Mouse (Mus musculus) kidney, embryonic 15.5 days (tissue): ENCODE measurements around the gene Gm21411. TPM values are rescaled to one million over a fixed set of nuclear protein-coding genes. Genes with fewer than 3 reads are reported as not detected.
A peak's percentile ranks its signal among the peaks of the same experiment; 100 is the strongest.
"Not testable (repeated sequence)": the region's sequence is repeated elsewhere in the genome, so short reads cannot be mapped to it uniquely, and the experiment has no call there.

ENCODE experiments used
- ATAC-seq: fragments of 200-750 bp; cut with Nextera tagmentation; replicated peaks from 2 replicates; pipeline ENCODE4 v1.8.0; 2017; ENCODE audit warnings: moderate TSS enrichment; ENCODE audit not compliant: low FRiP score
- H3K27ac ChIP-seq: fragments of 300-500 bp; sonication (generic); 2 replicates; pipeline ENCODE4 v1.5.1; 2015; ENCODE audit warnings: mild to moderate bottlenecking, inconsistent platforms
- H3K27me3 ChIP-seq: fragments of 300-500 bp; sonication (generic); 2 replicates; pipeline ENCODE4 v1.6.1; 2015; ENCODE audit warnings: inconsistent platforms
- H3K36me3 ChIP-seq: fragments of 300-500 bp; sonication (generic); 2 replicates; pipeline ENCODE4 v1.6.1; 2015; ENCODE audit warnings: inconsistent platforms
- H3K4me1 ChIP-seq: fragments of 300-500 bp; sonication (generic); 2 replicates; pipeline ENCODE4 v1.6.1; 2015; ENCODE audit warnings: inconsistent platforms
- H3K4me2 ChIP-seq: fragments of 300-500 bp; sonication (generic); 2 replicates; pipeline ENCODE4 v1.6.1; 2015; ENCODE audit warnings: moderate library complexity, mild to moderate bottlenecking, inconsistent platforms
- H3K4me3 ChIP-seq: fragments of 300-500 bp; sonication (generic); replicated peaks from 2 replicates; pipeline ENCODE4 v1.5.1; 2015; ENCODE audit warnings: mild to moderate bottlenecking, inconsistent platforms
- H3K9ac ChIP-seq: fragments of 300-500 bp; sonication (generic); 2 replicates; pipeline ENCODE4 v1.6.1; 2015; ENCODE audit warnings: mild to moderate bottlenecking, inconsistent platforms
- H3K9me3 ChIP-seq: fragments of 300-500 bp; sonication (generic); replicated peaks from 2 replicates; pipeline ENCODE4 v1.6.1; 2016; ENCODE audit warnings: inconsistent platforms
- WGBS: fragments of 180-500 bp; shearing (Covaris S2); methylation state at CpG from one replicate; pipeline ENCODE4 v1.1.7; 2015; ENCODE audit warnings: mixed read lengths; 5-methylcytosine and 5-hydroxymethylcytosine counted together
- polyA plus RNA-seq: library from polyadenylated mRNA; unstranded; fragments of >200 nt; fragmentation: Nextera tagmentation; extraction: Ambion mirVana; gene quantifications from 2 replicates; pipeline ENCODE4 v1.2.1, GENCODE M21; 2015

Gm21411 gene
- 0.23 TPM in 1 of 2 replicates, not detected in the other for polyA plus RNA-seq

GRCm38 (mm10) chr4:146909386-146910137 is at the start of gene Gm21411:
TSS of gene Gm21411 (minus strand) at chr4:146909590.
- WGBS: 83% methylated on average over 9 of the region's 9 CpGs
- H3K27ac ChIP-seq, H3K4me2 ChIP-seq, H3K9ac ChIP-seq, ATAC-seq, H3K27me3 ChIP-seq, H3K4me1 ChIP-seq, H3K36me3 ChIP-seq, H3K9me3 ChIP-seq, H3K4me3 ChIP-seq: not testable (repeated sequence)

GRCm38 (mm10) chr4:146941691-146942090 is 32.3 kb upstream of the Gm21411 start:
- H3K9ac ChIP-seq, H3K27ac ChIP-seq, H3K4me1 ChIP-seq, H3K36me3 ChIP-seq, H3K4me2 ChIP-seq, H3K27me3 ChIP-seq, H3K4me3 ChIP-seq, ATAC-seq: not testable (repeated sequence)
- peaks cover 11% of the 10 kb centered on the region for H3K9me3 ChIP-seq
- 55% methylated on average over 32 of the region's 32 CpGs for WGBS

GRCm38 (mm10) chr4:146932311-146933082 is 23.1 kb upstream of the Gm21411 start:
- H3K4me2 ChIP-seq: peak overlapping the region; percentile 52
- no peak overlapping the region for H3K9ac ChIP-seq
- H3K9me3 ChIP-seq: peaks cover 12% of the 10 kb centered on the region; the same call in 1 of the 2 replicates
- no peak overlapping the region for H3K27ac ChIP-seq
- H3K27me3 ChIP-seq: no peaks in the 10 kb centered on the region
- 7% methylated on average over 77 of the region's 77 CpGs for WGBS
- H3K4me3 ChIP-seq: peak overlapping the region; percentile 30
- H3K4me1 ChIP-seq: no peaks in the 10 kb centered on the region
- no peaks in the 10 kb centered on the region for H3K36me3 ChIP-seq
- peak; percentile 80 for ATAC-seq

DNA sequence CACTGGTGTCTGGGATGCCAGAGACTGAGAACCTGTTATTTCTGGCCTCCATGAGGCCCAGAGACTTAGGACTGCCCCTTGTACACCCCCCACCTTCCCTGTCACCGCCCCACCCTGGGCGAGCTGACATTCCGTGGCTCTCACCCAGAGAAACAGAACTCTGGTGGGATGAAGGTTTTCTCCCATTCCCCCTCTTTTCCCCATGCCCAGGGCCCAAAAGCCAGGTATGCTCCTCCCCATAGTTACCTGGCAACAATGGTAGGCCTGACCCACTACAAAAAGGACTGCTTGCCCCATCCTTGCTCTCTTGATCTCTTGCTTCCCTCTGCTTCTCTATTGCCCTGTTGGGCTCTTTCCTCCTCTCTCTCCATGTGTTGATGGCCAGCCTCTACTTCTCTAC is 5.8 kb upstream of the Gm21411 start:
- no peaks in the 10 kb centered on the region for H3K27me3 ChIP-seq
- WGBS: 86% methylated on average over 3 of the region's 3 CpGs
- H3K27ac ChIP-seq: no peak overlapping the region
- H3K4me2 ChIP-seq: no peak overlapping the region
- no peak overlapping the region for H3K9ac ChIP-seq
- H3K9me3 ChIP-seq: peaks cover 5% of the 10 kb centered on the region; the same call in 1 of the 2 replicates
- H3K4me1 ChIP-seq: no peaks in the 10 kb centered on the region
- no peak overlapping the region for H3K4me3 ChIP-seq
- no peaks in the 10 kb centered on the region for H3K36me3 ChIP-seq
- no peak for ATAC-seq

GRCm38 (mm10) chr4:146908131-146908530 is 1.3 kb downstream of the Gm21411 start:
- H3K27me3 ChIP-seq, H3K4me3 ChIP-seq, H3K4me1 ChIP-seq, H3K9ac ChIP-seq, H3K9me3 ChIP-seq, H3K4me2 ChIP-seq, H3K27ac ChIP-seq, ATAC-seq, H3K36me3 ChIP-seq: not testable (repeated sequence)
- 85% methylated on average over 1 of the region's 1 CpGs for whole genome bisulfite sequencing

DNA sequence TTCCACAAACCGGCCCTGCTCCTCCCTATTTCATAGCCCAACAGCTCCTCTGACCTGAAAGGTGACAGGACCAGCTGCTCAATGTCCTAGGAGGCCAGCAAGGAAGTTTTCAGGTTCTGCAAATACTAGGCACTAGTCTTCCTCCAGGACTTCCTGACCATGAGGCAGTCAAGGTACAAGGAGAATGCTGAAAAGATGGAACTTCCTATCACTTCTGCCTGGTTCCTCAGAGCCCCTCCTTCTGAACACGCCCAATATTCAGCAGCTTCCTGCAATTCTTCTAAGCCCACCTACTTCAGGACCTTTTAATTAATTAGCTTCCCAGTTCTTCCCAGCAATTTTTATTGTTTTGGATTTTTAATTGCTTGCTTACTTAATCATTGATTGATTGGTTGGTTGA is 4.6 kb downstream of the Gm21411 start:
- H3K9me3 ChIP-seq, H3K4me3 ChIP-seq, H3K9ac ChIP-seq, H3K36me3 ChIP-seq, H3K27ac ChIP-seq, H3K4me1 ChIP-seq, H3K27me3 ChIP-seq, ATAC-seq, H3K4me2 ChIP-seq: not testable (repeated sequence)
- WGBS: 72% methylated on average over 2 of the region's 2 CpGs

DNA sequence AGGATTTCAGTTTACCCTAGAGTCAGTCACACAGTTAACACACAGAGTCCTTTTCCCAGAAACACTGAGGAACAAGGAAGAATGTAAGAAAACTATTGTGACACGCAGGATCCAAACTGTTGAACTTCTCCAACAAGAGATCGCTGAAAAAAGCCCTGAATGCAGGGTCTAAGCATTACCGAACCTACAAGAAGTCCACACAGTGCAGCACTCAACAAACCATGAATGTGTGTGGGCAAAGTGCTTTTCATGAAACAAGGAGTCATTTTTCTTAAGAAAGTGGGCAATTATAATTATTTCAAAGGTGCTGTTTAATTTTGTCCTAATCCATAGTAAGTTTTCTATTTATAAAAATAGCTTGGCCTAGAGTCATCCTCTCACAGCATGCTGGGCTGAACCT is 6.3 kb downstream of the Gm21411 start:
- WGBS: 60% methylated on average over 3 of the region's 3 CpGs
- not testable (repeated sequence) for H3K9me3 ChIP-seq, H3K4me1 ChIP-seq, H3K27ac ChIP-seq, H3K9ac ChIP-seq, ATAC-seq, H3K27me3 ChIP-seq, H3K4me3 ChIP-seq, H3K36me3 ChIP-seq, H3K4me2 ChIP-seq

Other genes with a start within 250 kb of the Gm21411 start
- 0.14 TPM in 1 of 2 replicates, not detected in the other for gene Zfp989, start 62.4 kb upstream of the Gm21411 start, polyA plus RNA-seq
- gene Rex2, start 112.3 kb upstream of the Gm21411 start, polyA plus RNA-seq: 0.30 TPM in 1 of 2 replicates, not detected in the other
- gene Zfp991, start 222.4 kb upstream of the Gm21411 start, polyA plus RNA-seq: 6.9 and 7.8 TPM in 2 replicates